Mouse (Mus musculus): ENCODE data around the gene Mrpl38.

- TF ChIP-seq CTCF (IDR thresholded peaks at IDR 0.05; ENCODE audit: control insufficient read depth, insufficient read depth, low read length) (no peak), POLR2A (IDR thresholded peaks at IDR 0.05; ENCODE audit: borderline replicate concordance, control insufficient read depth, low read depth, low read length) (no peak)
These were observed 10.7 kb upstream of the Mrpl38 start for GRCm38 (mm10) chr11:116149341-116149740.
